Mouse (Mus musculus): Measurements from ENCODE around the gene Prss53. TPM values are rescaled to one million over a fixed set of nuclear protein-coding genes. Genes with fewer than 3 reads are reported as not detected.
A peak's percentile ranks its signal among the peaks of the same experiment; 100 is the strongest.

The Prss53 gene
- polyA plus RNA-seq, 1 experiment, result 1.1 TPM

GRCm38 (mm10) chr7:127923714-127924113 lies 32.9 kb upstream of the Prss53 start:
- Histone ChIP-seq H3K27ac (replicated peaks; ENCODE audit: low read depth, low read length) (peak overlapping the region; percentile 19; the same call in 1 of the 2 replicates), H3K4me1 (ENCODE audit: control insufficient read depth, insufficient read depth, insufficient read length, low read length) (no peaks in the 10 kb centered on the region), H3K4me3 (ENCODE audit: insufficient read depth, low read depth, low read length) (no peak overlapping the region)

- peak overlapping the region; percentile 59 for H3K27ac ChIP-seq (replicated peaks; ENCODE audit: low read depth, low read length)
- H3K4me1 ChIP-seq (ENCODE audit: control insufficient read depth, insufficient read depth, insufficient read length, low read length), result no peaks in the 10 kb centered on the region
- H3K4me3 ChIP-seq (ENCODE audit: insufficient read depth, low read depth, low read length), result no peak overlapping the region
These were observed 31.9 kb upstream of the Prss53 start for GRCm38 (mm10) chr7:127922451-127923275.

GRCm38 (mm10) chr7:127921516-127921915 lies 30.7 kb upstream of the Prss53 start:
- H3K27ac ChIP-seq (replicated peaks; ENCODE audit: low read depth, low read length), result no peak overlapping the region
- no peaks in the 10 kb centered on the region for H3K4me1 ChIP-seq (ENCODE audit: control insufficient read depth, insufficient read depth, insufficient read length, low read length)
- no peak overlapping the region for H3K4me3 ChIP-seq (ENCODE audit: insufficient read depth, low read depth, low read length)

- H3K4me3 ChIP-seq (ENCODE audit: insufficient read depth, low read depth, low read length), result no peak overlapping the region
- H3K27ac ChIP-seq (replicated peaks; ENCODE audit: low read depth, low read length), result no peak overlapping the region
- H3K4me1 ChIP-seq (ENCODE audit: control insufficient read depth, insufficient read depth, insufficient read length, low read length), result no peaks in the 10 kb centered on the region
These were observed 28.5 kb upstream of the Prss53 start for GRCm38 (mm10) chr7:127919290-127919689.

- no peaks in the 10 kb centered on the region for H3K4me1 ChIP-seq (ENCODE audit: control insufficient read depth, insufficient read depth, insufficient read length, low read length)
- H3K4me3 ChIP-seq (ENCODE audit: insufficient read depth, low read depth, low read length), result no peak overlapping the region
- no peak overlapping the region for H3K27ac ChIP-seq (replicated peaks; ENCODE audit: low read depth, low read length)
These were observed 27.4 kb upstream of the Prss53 start for GRCm38 (mm10) chr7:127918203-127918602.

GRCm38 (mm10) chr7:127915293-127915692 lies 24.5 kb upstream of the Prss53 start:
- Histone ChIP-seq H3K4me3 (ENCODE audit: insufficient read depth, low read depth, low read length) (no peak overlapping the region), H3K4me1 (ENCODE audit: control insufficient read depth, insufficient read depth, insufficient read length, low read length) (no peaks in the 10 kb centered on the region), H3K27ac (replicated peaks; ENCODE audit: low read depth, low read length) (no peak overlapping the region)

GRCm38 (mm10) chr7:127912938-127913337 lies 22.2 kb upstream of the Prss53 start:
- H3K4me1 ChIP-seq (ENCODE audit: control insufficient read depth, insufficient read depth, insufficient read length, low read length), result peaks cover 5% of the 10 kb centered on the region
- peak overlapping the region; percentile 81 for H3K4me3 ChIP-seq (ENCODE audit: insufficient read depth, low read depth, low read length)
- no peak overlapping the region for H3K27ac ChIP-seq (replicated peaks; ENCODE audit: low read depth, low read length)

- H3K27ac ChIP-seq (replicated peaks; ENCODE audit: low read depth, low read length), result peak within 1 kb of the TSS; percentile 88
- H3K4me3 ChIP-seq (ENCODE audit: insufficient read depth, low read depth, low read length), result peak within 1 kb of the TSS; percentile 81
- H3K4me1 ChIP-seq (ENCODE audit: control insufficient read depth, insufficient read depth, insufficient read length, low read length), result peaks cover 6% of the 10 kb centered on the region
These were observed 21.6 kb upstream of the Prss53 start, which contains the start of gene Kat8 for GRCm38 (mm10) chr7:127912190-127912871. Kat8 (plus strand) TSS chr7:127912516.

- Histone ChIP-seq H3K4me3 (ENCODE audit: insufficient read depth, low read depth, low read length) (no peak overlapping the region), H3K27ac (replicated peaks; ENCODE audit: low read depth, low read length) (peak overlapping the region; percentile 87), H3K4me1 (ENCODE audit: control insufficient read depth, insufficient read depth, insufficient read length, low read length) (peaks cover 6% of the 10 kb centered on the region)
These were observed 17.9 kb upstream of the Prss53 start for GRCm38 (mm10) chr7:127908656-127909055.

- Histone ChIP-seq H3K27ac (replicated peaks; ENCODE audit: low read depth, low read length) (peak overlapping the region; percentile 87), H3K4me1 (ENCODE audit: control insufficient read depth, insufficient read depth, insufficient read length, low read length) (peaks cover 6% of the 10 kb centered on the region), H3K4me3 (ENCODE audit: insufficient read depth, low read depth, low read length) (no peak overlapping the region)
These were observed 17.2 kb upstream of the Prss53 start for GRCm38 (mm10) chr7:127907939-127908338.

GRCm38 (mm10) chr7:127903971-127904796 lies 13.4 kb upstream of the Prss53 start, which contains the start of gene Bckdk:
Bckdk (plus strand) TSS chr7:127904082.
- peak within 1 kb of the TSS; percentile 52 for H3K27ac ChIP-seq (replicated peaks; ENCODE audit: low read depth, low read length)
- peak within 1 kb of the TSS; percentile 76 for H3K4me3 ChIP-seq (ENCODE audit: insufficient read depth, low read depth, low read length)
- H3K4me1 ChIP-seq (ENCODE audit: control insufficient read depth, insufficient read depth, insufficient read length, low read length), result peaks cover 6% of the 10 kb centered on the region

- H3K27ac ChIP-seq (replicated peaks; ENCODE audit: low read depth, low read length), result no peak overlapping the region
- H3K4me1 ChIP-seq (ENCODE audit: control insufficient read depth, insufficient read depth, insufficient read length, low read length), result no peaks in the 10 kb centered on the region
- H3K4me3 ChIP-seq (ENCODE audit: insufficient read depth, low read depth, low read length), result no peak overlapping the region
These were observed 11.0 kb upstream of the Prss53 start for GRCm38 (mm10) chr7:127901772-127902171.

- Histone ChIP-seq H3K4me3 (ENCODE audit: insufficient read depth, low read depth, low read length) (no peak overlapping the region), H3K27ac (replicated peaks; ENCODE audit: low read depth, low read length) (no peak overlapping the region), H3K4me1 (ENCODE audit: control insufficient read depth, insufficient read depth, insufficient read length, low read length) (no peaks in the 10 kb centered on the region)
These were observed 9.2 kb upstream of the Prss53 start for GRCm38 (mm10) chr7:127899997-127900396.

- H3K4me3 ChIP-seq (ENCODE audit: insufficient read depth, low read depth, low read length), result no peak overlapping the region
- 0 out of 2 replicates have a peak, but pooled peaks cover 3% of the 10 kb centered on the region for H3K4me1 ChIP-seq (ENCODE audit: control insufficient read depth, insufficient read depth, insufficient read length, low read length)
- H3K27ac ChIP-seq (replicated peaks; ENCODE audit: low read depth, low read length), result no peak overlapping the region
These were observed 7.6 kb upstream of the Prss53 start for GRCm38 (mm10) chr7:127898179-127898956.

Measured in brown adipose tissue, adult 24 weeks (tissue).